Mouse (Mus musculus): ENCODE data around the gene 1700008O03Rik.

DNA sequence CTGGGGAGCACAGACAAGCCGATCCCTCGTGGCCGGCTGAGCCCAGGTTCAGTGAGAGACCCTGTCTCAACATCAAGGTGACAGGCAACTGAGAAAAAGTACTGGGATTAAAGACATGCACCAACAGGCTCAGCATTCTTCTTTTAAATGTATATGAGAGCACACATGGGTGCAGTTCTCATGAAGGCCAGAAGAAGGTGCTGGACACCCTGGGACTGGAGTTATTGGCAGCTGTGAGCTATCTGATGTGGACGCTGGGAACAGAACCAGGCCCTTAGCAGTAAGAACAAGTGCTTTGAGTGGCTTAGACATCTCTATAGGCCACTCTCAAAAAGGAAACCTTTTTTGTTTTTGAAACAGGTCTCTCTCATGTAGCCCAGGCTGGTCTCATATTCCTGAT, 25.5 kb upstream of the 1700008O03Rik start:
- TF ChIP-seq CTCF (conservative IDR thresholded peaks at IDR 0.05; ENCODE audit: insufficient read depth, insufficient read length, low read depth, low read length) (no peak), POLR2A (IDR thresholded peaks at IDR 0.05; ENCODE audit: low read depth, low read length) (no peak)

Data from kidney, adult 2 months (tissue).